Mouse (Mus musculus) retina, postnatal 7 days (tissue): ENCODE results near the gene Slc25a54.

ENCODE experiments used
- DNase-seq: peaks from one replicate; pipeline ENCODE4 v3.0.0-alpha.2; 2012; ENCODE audit warnings: low read depth, low spot score

Slc25a54 gene

GRCm38 (mm10) chr3:109124091-109124490 lies 43.8 kb downstream of the Slc25a54 start:
- DNase-seq = no peak

- DNase-seq = no peak
These were observed 45.3 kb downstream of the Slc25a54 start for GRCm38 (mm10) chr3:109125531-109125930.

- DNase-seq = no peak
These were observed 49.5 kb downstream of the Slc25a54 start for GRCm38 (mm10) chr3:109129768-109130167.

- DNase-seq = no peak
These were observed 52.7 kb downstream of the Slc25a54 start for GRCm38 (mm10) chr3:109132966-109133365.

- DNase-seq = no peak
These were observed 53.8 kb downstream of the Slc25a54 start for GRCm38 (mm10) chr3:109134036-109134435.

- no peak for DNase-seq
These were observed 55.1 kb downstream of the Slc25a54 start for GRCm38 (mm10) chr3:109135352-109135751.

- no peak for DNase-seq
These were observed 72.3 kb downstream of the Slc25a54 start for GRCm38 (mm10) chr3:109152561-109152960.

GRCm38 (mm10) chr3:109153410-109153809 lies 73.1 kb downstream of the Slc25a54 start:
- DNase-seq = no peak

GRCm38 (mm10) chr3:109155926-109156669 lies 75.8 kb downstream of the Slc25a54 start:
- no peak for DNase-seq

GRCm38 (mm10) chr3:109157481-109157880 lies 77.2 kb downstream of the Slc25a54 start:
- DNase-seq = no peak

- no peak for DNase-seq
These were observed 83.8 kb downstream of the Slc25a54 start for GRCm38 (mm10) chr3:109164088-109164487.

- no peak for DNase-seq
These were observed 84.4 kb downstream of the Slc25a54 start for GRCm38 (mm10) chr3:109164644-109165043.

GRCm38 (mm10) chr3:109165214-109165829 lies 85.1 kb downstream of the Slc25a54 start:
- DNase-seq = no peak
